Mouse (Mus musculus): ENCODE measurements around the gene Gm6034. TPM values are rescaled to one million over a fixed set of nuclear protein-coding genes. Genes with fewer than 3 reads are reported as not detected.

The Gm6034 gene
- total and polyA plus RNA-seq, 3 experiments = 0.11 TPM; not detected in 2

DNA sequence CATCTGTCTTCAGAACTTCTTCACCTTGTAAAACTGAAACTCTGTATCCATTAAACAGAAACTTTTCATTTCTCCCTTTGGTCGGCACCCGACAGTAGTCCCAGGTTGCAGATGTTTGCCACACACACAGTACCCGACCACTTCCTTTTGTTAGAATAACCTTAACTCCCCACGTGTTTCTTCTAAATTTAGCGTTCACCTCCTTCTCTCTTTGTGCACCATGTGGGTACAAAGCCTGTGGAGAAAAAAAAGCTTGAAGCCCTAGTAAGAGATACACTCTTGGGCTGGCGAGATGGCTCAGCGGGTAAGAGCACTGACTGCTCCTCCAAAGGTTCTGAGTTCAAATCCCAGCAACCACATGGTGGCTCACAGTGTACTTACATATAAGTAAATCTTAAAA is 43.4 kb upstream of the Gm6034 start (continued):
- no peak for TF ChIP-seq E2F4 (IDR thresholded peaks at IDR 0.05; ENCODE audit: borderline replicate concordance, low read depth, low read length)
- no peak for TF ChIP-seq MAX (IDR thresholded peaks at IDR 0.05; ENCODE audit: low read length)
- no peak for TF ChIP-seq MYC (IDR thresholded peaks at IDR 0.05; ENCODE audit: low read depth, low read length)
- no peak for TF ChIP-seq GABPA (IDR thresholded peaks at IDR 0.05; ENCODE audit: low read depth, low read length)
- TF ChIP-seq MAZ (IDR thresholded peaks at IDR 0.05; ENCODE audit: low read depth, low read length) = no peak
- no peak for TF ChIP-seq JUND (IDR thresholded peaks at IDR 0.05; ENCODE audit: low read depth, low read length)
- TF ChIP-seq NELFE (IDR thresholded peaks at IDR 0.05; ENCODE audit: low read depth, low read length) = no peak
- TF ChIP-seq MEF2A (IDR thresholded peaks at IDR 0.05; ENCODE audit: extremely low read depth, insufficient replicate concordance, low read depth, low read length, poor library complexity, severe bottlenecking) = peak; percentile 60; the same call in 1 of the 2 replicates

DNA sequence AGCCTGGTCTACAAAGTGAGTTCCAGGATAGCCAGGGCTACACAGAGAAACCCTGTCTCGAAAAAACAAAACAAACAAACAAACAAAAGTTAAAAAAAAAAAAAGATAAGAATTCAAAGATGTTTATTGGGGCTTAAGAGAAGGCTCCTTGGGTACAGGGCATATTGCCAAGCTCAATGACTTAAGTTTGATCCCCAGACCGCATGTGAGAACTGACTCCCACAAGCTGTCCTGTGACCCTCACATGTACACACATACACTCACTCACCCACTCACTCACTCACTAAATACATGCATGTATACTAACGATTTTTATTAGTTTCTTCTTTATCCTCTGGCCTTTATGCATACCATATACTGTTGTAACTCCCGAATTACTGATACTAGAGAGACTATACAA is 42.4 kb upstream of the Gm6034 start:
- H3K36me3 ChIP-seq (ENCODE audit: control insufficient read depth in 1 of 2, insufficient read depth in 2 of 2, low read length in 2 of 2) = peaks cover 4 to 50% of the 10 kb centered on the region in 2 experiments
- peaks cover 60% of the 10 kb centered on the region for H3K79me2 ChIP-seq (ENCODE audit: control insufficient read depth, insufficient read depth, low read length, poor library complexity)
- peaks cover 26 to 43% of the 10 kb centered on the region in 2 experiments for H3K4me1 ChIP-seq (ENCODE audit: control insufficient read depth in 1 of 2, insufficient read depth in 2 of 2, low read length in 2 of 2)
- no peaks in the 10 kb centered on the region for H3K27me3 ChIP-seq (ENCODE audit: control insufficient read depth in 1 of 2, insufficient read depth in 2 of 2, low read length in 2 of 2)
- no peak overlapping the region for H3K4me3 ChIP-seq (ENCODE audit: control insufficient read depth in 1 of 2, insufficient read depth in 1 of 2, low read depth in 2 of 2, low read length in 2 of 2)
- peak; percentile 84 for DNase-seq (ENCODE audit: low read depth, low spot score)
- no peaks in the 10 kb centered on the region for H3K9me3 ChIP-seq (replicated peaks; ENCODE audit: insufficient read depth, low read length)
- TF ChIP-seq E2F4 (IDR thresholded peaks at IDR 0.05; ENCODE audit: borderline replicate concordance, low read depth, low read length) (no peak), ELF1 (IDR thresholded peaks at IDR 0.05; ENCODE audit: low read depth, low read length) (no peak), JUND (IDR thresholded peaks at IDR 0.05; ENCODE audit: low read depth, low read length) (no peak), UBTF (IDR thresholded peaks at IDR 0.05; ENCODE audit: borderline replicate concordance, insufficient read depth, low read depth, low read length) (no peak), ZC3H11A (IDR thresholded peaks at IDR 0.05; ENCODE audit: low read depth, low read length) (no peak), MYB (IDR thresholded peaks at IDR 0.05; ENCODE audit: low read depth, low read length) (no peak), GATA1 (IDR thresholded peaks at IDR 0.05; ENCODE audit: low read depth, low read length) (0 out of 2 replicates have a peak, but pooled peaks have one; percentile 35), HCFC1 (IDR thresholded peaks at IDR 0.05; ENCODE audit: low read depth, low read length) (no peak), MAX (IDR thresholded peaks at IDR 0.05; ENCODE audit: low read length) (peak; percentile 47; the same call in 1 of the 2 replicates), EP300 (IDR thresholded peaks at IDR 0.05; ENCODE audit: low read depth in 1 of 2, low read length in 2 of 2) (peak in 1 of 2 experiments; percentile 55; a peak in 1 of 4 replicates), BHLHE40 (IDR thresholded peaks at IDR 0.05; ENCODE audit: borderline replicate concordance, low read depth, low read length) (peak; percentile 37; the same call in 1 of the 2 replicates), NELFE (IDR thresholded peaks at IDR 0.05; ENCODE audit: low read depth, low read length) (no peak), ZNF384 (IDR thresholded peaks at IDR 0.05; ENCODE audit: low read depth, low read length) (peak; percentile 76), MYC (IDR thresholded peaks at IDR 0.05; ENCODE audit: low read depth, low read length) (0 out of 2 replicates have a peak, but pooled peaks have one; percentile 55), ETS1 (IDR thresholded peaks at IDR 0.05; ENCODE audit: low read depth, low read length) (peak; percentile 78)
- H3K9ac ChIP-seq (ENCODE audit: control insufficient read depth, low read depth, low read length, poor library complexity, severe bottlenecking) = peak overlapping the region; percentile 49
- peak overlapping the region; percentile 98 for H3K27ac ChIP-seq (ENCODE audit: control insufficient read depth, low read depth, low read length)
